Mouse (Mus musculus): ENCODE measurements around the gene Slc2a6. TPM values are rescaled to one million over a fixed set of nuclear protein-coding genes. Genes with fewer than 3 reads are reported as not detected.

Slc2a6 gene
- polyA plus RNA-seq, 1 experiment from 2014 or later, result 1.8 TPM

DNA sequence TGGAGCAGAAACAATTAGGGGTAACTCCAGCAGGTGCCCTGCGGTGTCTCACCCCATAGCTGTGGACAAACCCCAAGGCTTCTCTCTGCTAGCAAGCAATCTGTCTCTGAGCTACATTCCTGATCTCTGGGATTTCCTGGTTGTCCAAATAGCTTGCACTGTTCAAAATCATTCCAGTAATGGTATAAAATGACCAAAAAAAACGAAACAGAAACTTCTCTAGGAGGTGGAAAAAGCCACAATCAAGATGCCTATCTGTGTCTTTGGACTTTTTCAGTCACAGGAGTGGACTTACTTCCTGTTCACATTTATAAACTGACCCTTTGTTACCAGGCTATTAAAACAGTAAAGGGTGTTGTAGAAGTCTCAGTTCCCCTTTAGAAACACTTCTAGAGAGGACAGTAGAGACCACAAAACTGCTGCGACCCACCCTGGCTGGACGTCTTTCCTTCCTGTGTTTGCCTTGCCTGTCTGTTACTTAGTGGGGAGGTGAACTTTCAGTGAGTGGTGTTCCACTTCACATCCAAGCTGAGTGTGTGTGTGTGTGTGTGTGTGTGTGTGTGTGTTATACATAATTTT lies 728 bp upstream of the Slc2a6 start:
- Histone ChIP-seq H3K4me3 (replicated peaks) (peak overlapping the region; percentile 28), H3K4me1 (peaks cover 10% of the 10 kb centered on the region), H3K27ac (no peak overlapping the region), H3K9me3 (no peaks in the 10 kb centered on the region), H3K4me2 (peak overlapping the region; percentile 52), H3K9ac (0 out of 2 replicates have a peak overlapping the region, but pooled peaks have one; percentile 47), H3K36me3 (replicated peaks) (no peaks in the 10 kb centered on the region), H3K27me3 (peaks cover 19% of the 10 kb centered on the region)
- 0 out of 2 replicates have a peak, but pooled peaks have one; percentile 1 for ATAC-seq (ENCODE audit: low FRiP score)
- WGBS, result 80% methylated on average over 4 of the region's 4 CpGs

DNA sequence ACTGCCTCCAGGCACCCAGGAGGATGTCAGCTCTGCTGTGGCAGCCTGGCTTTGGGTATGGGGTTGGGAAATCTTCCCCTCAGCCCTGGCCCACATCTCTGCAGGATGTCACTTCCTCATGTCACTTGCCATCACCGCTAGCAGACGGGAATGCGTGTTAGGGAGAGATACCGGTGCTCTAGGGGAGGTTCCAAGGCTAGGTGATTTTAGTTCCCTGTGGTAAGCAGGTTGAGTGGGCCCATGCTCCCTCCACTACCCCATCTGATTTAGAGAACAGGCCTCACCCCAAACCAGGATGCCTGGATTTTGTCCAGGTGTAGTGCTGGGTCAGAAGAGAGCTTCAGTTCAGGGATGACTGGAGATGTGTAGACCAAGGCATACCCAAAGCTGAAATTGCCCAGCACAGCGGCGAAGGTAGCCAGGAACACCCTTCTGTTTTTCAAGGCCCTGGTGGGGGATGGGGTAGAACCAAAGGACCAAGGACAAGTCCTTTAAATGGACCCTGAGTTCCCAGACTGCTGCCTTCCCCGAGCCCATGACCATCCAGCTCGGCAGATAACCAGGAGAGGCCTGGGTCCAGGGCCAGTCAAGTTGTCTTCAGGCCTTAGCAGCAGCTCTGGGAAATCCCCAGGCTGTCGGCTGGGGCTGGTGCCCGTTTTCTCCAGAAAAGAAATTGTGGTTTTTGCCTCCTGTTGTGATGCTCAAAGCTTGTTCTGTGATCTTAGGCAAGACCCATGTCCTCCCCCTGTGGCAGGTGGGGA lies 761 bp downstream of the Slc2a6 start:
- H3K9ac ChIP-seq, result peak overlapping the region; percentile 30; the same call in 1 of the 2 replicates
- ATAC-seq (ENCODE audit: low FRiP score), result no peak
- WGBS, result 80% methylated on average over 10 of the region's 10 CpGs

DNA sequence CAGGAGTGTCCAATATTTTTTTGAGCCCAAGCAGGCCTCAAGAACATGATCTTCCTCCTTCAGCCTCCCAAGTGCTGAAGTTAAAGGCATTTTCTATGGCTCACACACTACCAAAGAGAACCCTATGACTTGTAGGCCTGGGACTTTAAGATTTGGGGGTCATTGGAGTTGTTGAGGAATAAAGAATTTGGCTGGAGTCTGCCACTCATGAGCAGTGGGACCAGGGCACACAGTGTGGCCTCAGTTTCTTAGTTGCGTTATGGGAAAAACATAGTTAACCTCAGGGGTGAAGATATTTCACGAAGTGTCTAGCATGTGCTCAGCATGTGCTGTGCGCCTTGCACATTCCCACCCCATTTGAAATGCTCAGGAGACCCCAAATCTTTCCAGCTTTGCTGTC lies 1.5 kb downstream of the Slc2a6 start:
- H3K4me1 ChIP-seq, result peaks cover 10% of the 10 kb centered on the region
- H3K9ac ChIP-seq, result no peak overlapping the region
- H3K4me3 ChIP-seq (replicated peaks), result no peak overlapping the region
- H3K9me3 ChIP-seq, result no peaks in the 10 kb centered on the region
- H3K27me3 ChIP-seq, result peaks cover 19% of the 10 kb centered on the region
- H3K27ac ChIP-seq, result no peak overlapping the region
- H3K4me2 ChIP-seq, result no peak overlapping the region
- no peak for ATAC-seq (ENCODE audit: low FRiP score)
- 93% methylated on average over 3 of the region's 3 CpGs for WGBS
- no peaks in the 10 kb centered on the region for H3K36me3 ChIP-seq (replicated peaks)

More for the DNA sequence above, 761 bp downstream of the Slc2a6 start:
- Histone ChIP-seq H3K36me3 (replicated peaks) (no peaks in the 10 kb centered on the region), H3K4me1 (peaks cover 10% of the 10 kb centered on the region), H3K4me3 (replicated peaks) (peak overlapping the region; percentile 28), H3K27me3 (peaks cover 19% of the 10 kb centered on the region), H3K9me3 (no peaks in the 10 kb centered on the region), H3K27ac (no peak overlapping the region), H3K4me2 (peak overlapping the region; percentile 52)

DNA sequence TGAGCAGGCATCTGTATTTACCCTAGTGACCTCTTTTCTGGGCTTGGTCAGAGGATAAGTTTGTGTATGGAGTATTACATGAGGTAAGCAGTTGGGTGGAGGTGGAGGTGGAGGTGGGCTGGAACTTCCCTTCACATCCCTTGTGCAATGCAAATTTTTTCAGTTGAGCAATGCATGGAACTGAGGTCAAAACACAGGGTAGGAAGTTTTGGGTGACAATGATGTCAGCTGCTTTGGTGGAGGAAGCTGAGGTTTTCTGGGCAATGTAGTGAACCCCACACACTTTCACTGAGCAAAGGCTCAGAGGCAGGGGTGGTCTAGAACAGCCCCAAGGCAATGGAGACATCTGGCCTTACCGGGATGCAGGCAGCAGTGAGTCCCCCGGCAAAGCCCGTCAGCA lies 2.3 kb downstream of the Slc2a6 start:
- ATAC-seq (ENCODE audit: low FRiP score), result no peak
- H3K9ac ChIP-seq, result no peak overlapping the region
- no peak overlapping the region for H3K27ac ChIP-seq

DNA sequence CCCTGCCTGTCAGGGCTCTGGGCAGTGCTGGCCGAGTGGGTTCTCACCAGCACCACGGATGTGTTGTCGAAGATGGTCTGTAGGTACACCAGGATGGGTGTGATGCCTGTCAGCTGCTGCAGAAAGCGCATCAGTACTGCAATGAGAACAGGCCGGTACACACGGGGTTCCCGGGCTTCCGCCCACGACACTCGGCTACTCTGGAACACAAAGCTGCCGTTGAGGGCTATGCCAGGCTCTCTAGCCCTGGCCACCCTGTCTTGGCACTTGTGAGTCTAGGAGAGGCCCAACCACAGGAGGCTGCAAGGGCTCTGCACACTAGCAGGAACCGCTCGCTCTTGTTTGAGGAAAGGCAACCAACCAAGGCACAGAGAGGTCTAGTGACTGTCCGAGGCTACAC lies 3.7 kb downstream of the Slc2a6 start:
- H3K4me3 ChIP-seq (replicated peaks), result no peak overlapping the region
- WGBS, result 88% methylated on average over 14 of the region's 14 CpGs
- no peak overlapping the region for H3K27ac ChIP-seq
- H3K9ac ChIP-seq, result no peak overlapping the region
- peaks cover 10% of the 10 kb centered on the region for H3K4me1 ChIP-seq
- ATAC-seq (ENCODE audit: low FRiP score), result no peak
- H3K27me3 ChIP-seq, result peaks cover 13% of the 10 kb centered on the region
- H3K4me2 ChIP-seq, result no peak overlapping the region
- no peaks in the 10 kb centered on the region for H3K9me3 ChIP-seq
- H3K36me3 ChIP-seq (replicated peaks), result peaks cover 10% of the 10 kb centered on the region

More for the DNA sequence above, 2.3 kb downstream of the Slc2a6 start:
- Histone ChIP-seq H3K27me3 (peaks cover 18% of the 10 kb centered on the region), H3K4me2 (no peak overlapping the region), H3K36me3 (replicated peaks) (no peaks in the 10 kb centered on the region), H3K4me3 (replicated peaks) (no peak overlapping the region), H3K9me3 (no peaks in the 10 kb centered on the region), H3K4me1 (peaks cover 10% of the 10 kb centered on the region)
- 93% methylated on average over 3 of the region's 3 CpGs for WGBS

DNA sequence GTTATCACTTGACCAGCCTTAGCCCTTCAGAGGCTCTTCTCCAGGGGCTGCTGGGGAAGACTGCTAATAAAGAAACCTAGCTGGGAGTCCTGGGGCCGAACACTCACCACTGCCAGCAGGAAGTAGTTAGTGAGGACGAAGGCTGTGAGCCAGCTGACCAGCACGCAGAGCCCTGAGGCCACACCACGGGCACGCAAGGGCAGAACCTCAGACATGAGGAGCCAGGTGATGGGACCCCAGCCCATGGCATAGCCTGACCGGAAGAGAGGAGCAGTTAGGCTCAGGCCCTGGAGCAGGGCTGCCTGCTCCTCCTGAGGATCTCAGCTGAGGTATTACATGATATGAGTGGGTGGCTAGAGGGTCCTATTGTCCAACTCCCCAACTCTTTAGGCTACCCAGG lies 5.2 kb downstream of the Slc2a6 start:
- Histone ChIP-seq H3K4me3 (replicated peaks) (no peak overlapping the region), H3K36me3 (replicated peaks) (peaks cover 25% of the 10 kb centered on the region), H3K9ac (no peak overlapping the region), H3K4me2 (no peak overlapping the region), H3K9me3 (no peaks in the 10 kb centered on the region), H3K27me3 (peaks cover 4% of the 10 kb centered on the region; the same call in 1 of the 2 replicates), H3K27ac (no peak overlapping the region), H3K4me1 (peaks cover 4% of the 10 kb centered on the region)
- 89% methylated on average over 6 of the region's 6 CpGs for WGBS
- ATAC-seq (ENCODE audit: low FRiP score), result no peak

DNA sequence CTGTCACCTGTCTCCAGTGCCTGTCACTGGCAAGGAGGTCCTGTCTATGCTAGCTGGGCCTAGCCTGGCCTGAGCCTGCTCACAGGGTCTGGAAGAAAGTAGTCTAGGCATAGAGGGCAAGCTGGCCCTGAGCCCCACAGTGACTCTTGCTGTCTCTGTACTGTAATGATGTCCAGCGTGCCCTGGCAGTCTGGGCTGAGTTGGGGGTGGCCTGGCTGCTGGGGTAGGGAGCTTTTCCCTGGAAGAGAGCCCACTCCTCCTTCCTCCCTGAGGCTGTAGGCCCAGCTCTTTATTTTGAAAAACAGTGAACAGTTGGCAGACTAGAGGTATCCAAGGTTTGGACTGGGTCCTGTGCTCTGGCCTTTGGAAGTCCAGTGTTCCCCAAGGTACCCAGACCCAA lies 6.7 kb downstream of the Slc2a6 start:
- ATAC-seq (ENCODE audit: low FRiP score), result no peak
- peaks cover 40% of the 10 kb centered on the region for H3K36me3 ChIP-seq (replicated peaks)
- H3K4me1 ChIP-seq, result no peaks in the 10 kb centered on the region; the same call in 1 of the 2 replicates
- 100% methylated on average over 1 of the region's 1 CpGs for WGBS
- no peak overlapping the region for H3K4me2 ChIP-seq
- no peaks in the 10 kb centered on the region for H3K9me3 ChIP-seq
- H3K27me3 ChIP-seq, result no peaks in the 10 kb centered on the region
- no peak overlapping the region for H3K9ac ChIP-seq
- H3K27ac ChIP-seq, result no peak overlapping the region
- H3K4me3 ChIP-seq (replicated peaks), result no peak overlapping the region

DNA sequence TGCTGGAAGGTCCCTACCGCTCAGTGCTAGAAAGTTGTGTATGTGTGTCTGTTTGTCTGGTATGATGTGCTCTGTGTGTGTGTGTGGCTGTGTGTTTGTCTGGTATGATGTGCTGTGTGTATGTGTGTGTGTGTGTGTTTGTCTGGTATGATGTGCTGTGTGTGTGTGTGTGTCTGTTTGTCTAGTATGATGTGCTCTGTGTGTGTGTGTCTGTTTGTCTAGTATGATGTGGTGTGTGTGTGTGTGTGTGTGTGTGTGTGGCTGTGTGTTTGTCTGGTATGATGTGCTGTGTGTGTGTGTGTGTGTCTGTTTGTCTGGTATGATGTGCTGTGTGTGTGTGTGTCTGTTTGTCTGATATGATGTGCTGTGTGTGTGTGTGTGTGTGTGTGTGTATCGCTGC lies 8.3 kb downstream of the Slc2a6 start:
- no peaks in the 10 kb centered on the region; the same call in 1 of the 2 replicates for H3K4me1 ChIP-seq
- H3K36me3 ChIP-seq (replicated peaks), result peaks cover 56% of the 10 kb centered on the region
- no peak overlapping the region for H3K9ac ChIP-seq
- 87% methylated on average over 2 of the region's 2 CpGs for WGBS
- H3K4me2 ChIP-seq, result no peak overlapping the region
- ATAC-seq (ENCODE audit: low FRiP score), result no peak
- H3K4me3 ChIP-seq (replicated peaks), result no peak overlapping the region
- H3K27ac ChIP-seq, result no peak overlapping the region
- no peaks in the 10 kb centered on the region for H3K9me3 ChIP-seq
- no peaks in the 10 kb centered on the region for H3K27me3 ChIP-seq

DNA sequence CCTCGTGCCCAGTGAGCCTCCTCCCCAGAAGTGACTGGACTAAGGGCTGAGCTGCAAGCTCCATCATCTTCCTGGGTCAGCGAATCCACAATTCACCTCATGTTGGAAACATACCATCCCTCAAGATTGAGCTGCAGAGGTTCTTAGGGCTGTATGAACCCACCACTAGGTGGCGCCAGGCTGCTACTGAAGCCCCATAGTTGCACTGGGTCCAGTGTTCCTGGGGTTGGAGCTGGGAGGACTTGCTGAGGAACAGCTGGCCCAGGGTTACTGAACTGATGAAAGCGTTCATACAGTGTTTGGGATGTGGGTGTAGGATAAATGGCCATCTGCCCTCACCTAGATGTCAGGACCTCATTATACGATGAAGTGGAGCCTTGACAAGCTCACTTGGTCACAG lies 10.0 kb downstream of the Slc2a6 start:
- Histone ChIP-seq H3K4me2 (no peak overlapping the region), H3K9ac (no peak overlapping the region), H3K4me3 (replicated peaks) (no peak overlapping the region), H3K27ac (no peak overlapping the region), H3K4me1 (no peaks in the 10 kb centered on the region), H3K9me3 (no peaks in the 10 kb centered on the region), H3K36me3 (replicated peaks) (peaks cover 70% of the 10 kb centered on the region), H3K27me3 (no peaks in the 10 kb centered on the region)
- 57% methylated on average over 5 of the region's 5 CpGs for WGBS
- peak; percentile 65 for ATAC-seq (ENCODE audit: low FRiP score)

DNA sequence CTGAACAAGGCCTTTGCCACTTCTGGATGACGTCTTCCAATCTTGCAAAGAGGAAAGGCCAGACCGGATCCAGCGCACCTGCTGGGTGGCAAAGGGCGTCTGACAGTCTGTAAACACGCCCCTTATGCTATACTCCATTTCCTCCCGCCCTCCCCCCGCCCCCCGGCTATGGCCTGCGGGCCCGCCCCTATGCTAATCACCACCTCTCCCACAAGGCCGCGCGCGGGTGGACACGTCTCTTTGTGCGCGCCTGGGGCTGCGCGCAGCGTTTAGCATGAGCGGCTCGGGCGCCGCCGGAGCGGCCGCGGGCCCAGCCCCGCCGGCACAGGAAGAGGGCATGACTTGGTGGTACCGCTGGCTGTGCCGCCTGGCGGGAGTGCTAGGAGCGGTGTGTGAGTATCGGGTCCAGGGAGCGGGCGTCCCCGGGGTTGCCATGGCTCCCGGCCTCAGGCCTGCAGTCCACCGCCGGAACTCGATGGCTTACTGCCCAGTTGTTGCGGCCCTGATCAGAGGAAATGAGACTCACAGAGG lies 18.0 kb downstream of the Slc2a6 start, which contains the start of gene Cacfd1:
Gene Cacfd1 (plus strand): TSS at position 213 of the 531 bp plus-strand sequence.
- H3K4me2 ChIP-seq, result peak within 1 kb of the TSS; percentile 90
- peaks cover 16% of the 10 kb centered on the region for H3K36me3 ChIP-seq (replicated peaks)
- peak; percentile 97 for ATAC-seq (ENCODE audit: low FRiP score)
- peak within 1 kb of the TSS; percentile 84 for H3K27ac ChIP-seq
- peak within 1 kb of the TSS; percentile 83 for H3K4me3 ChIP-seq (replicated peaks)
- 0 out of 2 replicates have a peak, but pooled peaks cover 3% of the 10 kb centered on the region for H3K27me3 ChIP-seq
- H3K9me3 ChIP-seq, result no peaks in the 10 kb centered on the region
- H3K9ac ChIP-seq, result peak within 1 kb of the TSS; percentile 96
- peaks cover 25% of the 10 kb centered on the region for H3K4me1 ChIP-seq
- WGBS, result under 1% methylated on average over 43 of the region's 43 CpGs

DNA sequence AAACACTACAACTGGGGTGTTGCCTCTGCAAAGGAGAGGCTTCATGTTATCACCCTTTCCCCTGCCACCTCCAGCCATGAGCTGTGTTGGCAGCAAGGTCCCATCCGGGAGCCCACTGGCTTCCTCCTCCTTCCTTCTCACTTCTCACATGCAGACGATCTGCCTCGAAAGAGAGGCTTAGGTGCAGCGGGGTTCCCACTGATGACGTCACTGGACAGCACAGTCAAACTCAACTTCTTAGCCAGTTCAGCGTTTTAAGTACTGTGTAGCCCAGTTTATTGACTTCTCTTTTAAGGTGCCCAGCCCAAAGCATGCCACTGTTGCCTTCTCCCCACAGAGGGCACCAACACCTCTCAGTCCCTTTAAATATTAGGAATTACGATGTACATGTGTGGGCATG lies 20.1 kb downstream of the Slc2a6 start:
- H3K27me3 ChIP-seq, result 0 out of 2 replicates have a peak, but pooled peaks cover 3% of the 10 kb centered on the region
- ATAC-seq (ENCODE audit: low FRiP score), result no peak
- H3K27ac ChIP-seq, result no peak overlapping the region
- H3K36me3 ChIP-seq (replicated peaks), result no peaks in the 10 kb centered on the region
- H3K4me3 ChIP-seq (replicated peaks), result no peak overlapping the region
- H3K4me2 ChIP-seq, result no peak overlapping the region
- peaks cover 25% of the 10 kb centered on the region for H3K4me1 ChIP-seq
- 70% methylated on average over 7 of the region's 7 CpGs for WGBS
- no peaks in the 10 kb centered on the region for H3K9me3 ChIP-seq
- H3K9ac ChIP-seq, result no peak overlapping the region

DNA sequence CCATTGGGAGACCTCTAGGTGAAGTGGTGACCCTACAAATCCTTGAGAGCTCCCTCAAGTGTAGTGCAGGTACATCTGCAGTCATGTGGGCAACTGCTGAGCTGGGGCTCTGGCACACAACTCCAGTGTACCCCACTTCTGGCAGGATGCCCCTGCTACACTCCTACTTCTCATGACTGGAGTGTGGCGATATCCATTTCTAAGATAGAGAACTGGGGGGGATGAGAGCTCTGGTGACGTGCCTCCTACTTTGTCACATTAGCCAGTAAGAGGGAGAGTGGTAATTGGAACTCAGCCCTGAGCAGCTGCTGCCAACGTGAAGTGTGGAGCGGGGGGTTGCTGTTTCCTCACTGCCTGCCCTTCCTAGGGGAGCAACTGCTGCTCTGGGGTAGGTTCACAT lies 21.5 kb downstream of the Slc2a6 start:
- Histone ChIP-seq H3K36me3 (replicated peaks) (no peaks in the 10 kb centered on the region), H3K4me2 (no peak overlapping the region), H3K27me3 (0 out of 2 replicates have a peak, but pooled peaks cover 3% of the 10 kb centered on the region), H3K27ac (no peak overlapping the region), H3K9me3 (no peaks in the 10 kb centered on the region), H3K9ac (no peak overlapping the region), H3K4me3 (replicated peaks) (no peak overlapping the region), H3K4me1 (peaks cover 17% of the 10 kb centered on the region)
- no peak for ATAC-seq (ENCODE audit: low FRiP score)
- WGBS, result 70% methylated on average over 4 of the region's 4 CpGs
